Mouse (Mus musculus) cortical plate, adult 2 months (tissue): ENCODE measurements around the gene Rufy1.

Experiments used
- CTCF ChIP-seq: fragments of 200-500 bp; IDR thresholded peaks from 2 replicates; pipeline ENCODE4 v1.5.1; 2011; ENCODE audit warnings: mild to moderate bottlenecking, control low read depth, low read length; ENCODE audit not compliant: insufficient read depth; ENCODE audit errors: extremely low read depth
- POLR2A ChIP-seq: fragments of 200-500 bp; IDR thresholded peaks from 2 replicates; pipeline ENCODE4 v1.6.1; 2011; ENCODE audit warnings: mild to moderate bottlenecking, low read length, control low read depth; ENCODE audit not compliant: insufficient read depth; ENCODE audit errors: extremely low read depth

DNA sequence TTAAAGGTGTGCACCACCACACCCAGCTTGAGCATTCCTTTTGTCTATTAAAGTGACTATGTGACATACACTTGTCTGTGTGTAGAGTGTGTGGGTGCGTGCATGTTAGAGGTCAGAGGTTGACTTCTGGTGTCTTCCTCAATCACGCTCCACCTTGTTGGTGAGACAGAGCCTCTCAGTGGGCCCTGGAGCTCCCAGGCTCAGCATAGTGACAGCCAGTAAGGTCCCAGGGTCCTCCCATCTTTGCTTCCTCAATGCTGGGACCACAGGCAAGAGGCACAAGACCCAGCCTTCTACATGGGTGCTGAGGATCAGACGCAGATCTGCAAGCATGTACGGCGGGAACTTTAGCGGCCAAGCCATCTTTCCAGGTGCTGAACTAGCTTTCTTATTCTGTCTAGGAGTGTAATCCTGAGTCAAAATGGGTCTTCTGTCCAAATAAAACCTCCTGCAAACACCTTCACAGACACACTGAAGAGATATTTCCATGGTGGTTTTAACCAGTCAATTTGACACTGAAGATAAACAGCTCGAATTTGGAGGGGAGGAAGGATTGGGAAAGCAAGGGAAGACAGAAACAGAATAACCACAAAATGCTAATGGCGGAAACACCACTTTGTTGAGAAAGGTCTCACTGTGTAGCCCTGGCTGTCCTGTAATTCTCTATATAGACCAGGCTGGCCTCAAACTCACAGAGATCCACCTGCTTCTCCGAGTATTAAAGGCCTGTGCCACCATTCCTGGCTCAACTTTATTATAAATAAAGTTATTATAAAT is 84.5 kb downstream of the Rufy1 start:
- TF ChIP-seq CTCF (no peak), POLR2A (no peak)
